Mouse (Mus musculus): ENCODE data around the gene Tbc1d13.

DNA sequence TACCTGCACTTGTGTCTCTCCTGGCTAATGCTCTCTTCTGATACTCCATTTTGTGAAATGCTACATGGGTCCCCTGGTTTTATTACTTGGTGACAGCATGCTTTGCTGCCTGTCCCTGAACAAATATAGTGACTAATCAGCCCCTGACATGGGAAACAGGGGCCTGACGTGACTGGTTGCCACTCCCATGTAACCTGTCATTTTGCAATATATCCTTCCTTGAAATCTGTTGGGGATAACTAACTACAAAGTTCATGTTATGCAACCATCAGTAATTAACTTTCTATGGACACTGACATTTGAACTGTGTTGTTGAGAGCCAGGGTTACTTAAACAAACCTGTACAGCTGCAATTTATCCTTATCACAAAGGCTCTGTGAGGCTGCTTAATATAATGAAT is 66.4 kb downstream of the Tbc1d13 start:
- no peak for TF ChIP-seq CTCF (IDR thresholded peaks at IDR 0.05; ENCODE audit: insufficient read depth, low read depth, low read length)
- TF ChIP-seq POLR2A (IDR thresholded peaks at IDR 0.05; ENCODE audit: insufficient read depth, low read depth, low read length): no peak

Measured in olfactory bulb, adult 2 months (tissue).